Mouse (Mus musculus): ENCODE data around the gene En2. TPM values are rescaled to one million over a fixed set of nuclear protein-coding genes. Genes with fewer than 3 reads are reported as not detected.
A peak's percentile ranks its signal among the peaks of the same experiment; 100 is the strongest.

En2 gene
- total RNA-seq, 2 experiments from 2014 or later, result 0.36 to 0.54 TPM

GRCm38 (mm10) chr5:28136438-28136837 is 29.1 kb upstream of the En2 start:
- H3K4me3 ChIP-seq, result no peak overlapping the region
- intact Hi-C loops (cut with DNase I), result no loop called here
- no peak for TF ChIP-seq CTCF (IDR thresholded peaks at IDR 0.05)
- no peak overlapping the region for H3K27ac ChIP-seq
- no peak for DNase-seq

GRCm38 (mm10) chr5:28144555-28144954 is 20.9 kb upstream of the En2 start:
- no peak for DNase-seq
- Histone ChIP-seq H3K27ac (no peak overlapping the region), H3K4me3 (no peak overlapping the region)
- TF ChIP-seq CTCF (IDR thresholded peaks at IDR 0.05), result no peak
- intact Hi-C loops (cut with DNase I), result no loop called here

- Histone ChIP-seq H3K4me3 (no peak overlapping the region), H3K27ac (no peak overlapping the region)
- intact Hi-C loops (cut with DNase I), result no loop called here
- DNase-seq, result no peak
- no peak for TF ChIP-seq CTCF (IDR thresholded peaks at IDR 0.05)
These were observed 19.5 kb upstream of the En2 start for GRCm38 (mm10) chr5:28146018-28146417.

GRCm38 (mm10) chr5:28148473-28148872 is 17.0 kb upstream of the En2 start:
- no peak for DNase-seq
- Histone ChIP-seq H3K27ac (no peak overlapping the region), H3K4me3 (no peak overlapping the region)
- no peak for TF ChIP-seq CTCF (IDR thresholded peaks at IDR 0.05)
- intact Hi-C loops (cut with DNase I), result no loop called here

- intact Hi-C loops (cut with DNase I), result no loop called here
- no peak for TF ChIP-seq CTCF (IDR thresholded peaks at IDR 0.05)
- Histone ChIP-seq H3K4me3 (no peak overlapping the region), H3K27ac (no peak overlapping the region)
- DNase-seq, result no peak
These were observed 16.1 kb upstream of the En2 start for GRCm38 (mm10) chr5:28149436-28149835.

GRCm38 (mm10) chr5:28157044-28157730 is 8.3 kb upstream of the En2 start:
- intact Hi-C loops (cut with DNase I), result no loop called here
- H3K27ac ChIP-seq, result no peak overlapping the region
- no peak for TF ChIP-seq CTCF (IDR thresholded peaks at IDR 0.05)

GRCm38 (mm10) chr5:28157781-28158180 is 7.7 kb upstream of the En2 start:
- intact Hi-C loops (cut with DNase I), result no loop called here
- H3K4me3 ChIP-seq, result no peak overlapping the region
- no peak overlapping the region for H3K27ac ChIP-seq
- DNase-seq, result no peak
- no peak for TF ChIP-seq CTCF (IDR thresholded peaks at IDR 0.05)

More at GRCm38 (mm10) chr5:28157044-28157730, 8.3 kb upstream of the En2 start:
- H3K4me3 ChIP-seq, result no peak overlapping the region
- DNase-seq, result no peak

GRCm38 (mm10) chr5:28158308-28159071 is 7.0 kb upstream of the En2 start:
- DNase-seq, result no peak
- Histone ChIP-seq H3K4me3 (no peak overlapping the region), H3K27ac (no peak overlapping the region)
- no peak for TF ChIP-seq CTCF (IDR thresholded peaks at IDR 0.05)
- intact Hi-C loops (cut with DNase I), result no loop called here

- no peak overlapping the region for H3K4me3 ChIP-seq
These were observed 6.4 kb upstream of the En2 start for GRCm38 (mm10) chr5:28159072-28159458.

GRCm38 (mm10) chr5:28159891-28160470 is 5.5 kb upstream of the En2 start:
- intact Hi-C loops (cut with DNase I), result no loop called here
- no peak for TF ChIP-seq CTCF (IDR thresholded peaks at IDR 0.05)
- Histone ChIP-seq H3K4me3 (no peak overlapping the region), H3K27ac (no peak overlapping the region)
- DNase-seq, result no peak

More at GRCm38 (mm10) chr5:28159072-28159458, 6.4 kb upstream of the En2 start:
- TF ChIP-seq CTCF (IDR thresholded peaks at IDR 0.05), result no peak
- DNase-seq, result no peak
- intact Hi-C loops (cut with DNase I), result no loop called here
- H3K27ac ChIP-seq, result no peak overlapping the region

- intact Hi-C loops (cut with DNase I), result no loop called here
- no peak for DNase-seq
- no peak overlapping the region for H3K27ac ChIP-seq
- no peak for TF ChIP-seq CTCF (IDR thresholded peaks at IDR 0.05)
- peak overlapping the region; percentile 47 for H3K4me3 ChIP-seq
These were observed 4.0 kb upstream of the En2 start for GRCm38 (mm10) chr5:28161383-28161937.

GRCm38 (mm10) chr5:28161938-28162402 is 3.5 kb upstream of the En2 start:
- H3K4me3 ChIP-seq, result peak overlapping the region; percentile 47
- intact Hi-C loops (cut with DNase I), result no loop called here
- H3K27ac ChIP-seq, result no peak overlapping the region
- no peak for DNase-seq
- no peak for TF ChIP-seq CTCF (IDR thresholded peaks at IDR 0.05)

- Histone ChIP-seq H3K27ac (no peak overlapping the region), H3K4me3 (no peak overlapping the region)
- intact Hi-C loops (cut with DNase I), result no loop called here
- no peak for TF ChIP-seq CTCF (IDR thresholded peaks at IDR 0.05)
- DNase-seq, result no peak
These were observed 1.6 kb upstream of the En2 start for GRCm38 (mm10) chr5:28163926-28164325.

Measured in gastrocnemius, adult 2 months (tissue).